Mouse (Mus musculus): ENCODE measurements at regions not wholly inside any gene's neighbourhood (a gene's known extent, or its start where the extent isn't known, plus 50 kb on each side); places are given as distances from the start of the nearest gene placed in this dataset.

DNA sequence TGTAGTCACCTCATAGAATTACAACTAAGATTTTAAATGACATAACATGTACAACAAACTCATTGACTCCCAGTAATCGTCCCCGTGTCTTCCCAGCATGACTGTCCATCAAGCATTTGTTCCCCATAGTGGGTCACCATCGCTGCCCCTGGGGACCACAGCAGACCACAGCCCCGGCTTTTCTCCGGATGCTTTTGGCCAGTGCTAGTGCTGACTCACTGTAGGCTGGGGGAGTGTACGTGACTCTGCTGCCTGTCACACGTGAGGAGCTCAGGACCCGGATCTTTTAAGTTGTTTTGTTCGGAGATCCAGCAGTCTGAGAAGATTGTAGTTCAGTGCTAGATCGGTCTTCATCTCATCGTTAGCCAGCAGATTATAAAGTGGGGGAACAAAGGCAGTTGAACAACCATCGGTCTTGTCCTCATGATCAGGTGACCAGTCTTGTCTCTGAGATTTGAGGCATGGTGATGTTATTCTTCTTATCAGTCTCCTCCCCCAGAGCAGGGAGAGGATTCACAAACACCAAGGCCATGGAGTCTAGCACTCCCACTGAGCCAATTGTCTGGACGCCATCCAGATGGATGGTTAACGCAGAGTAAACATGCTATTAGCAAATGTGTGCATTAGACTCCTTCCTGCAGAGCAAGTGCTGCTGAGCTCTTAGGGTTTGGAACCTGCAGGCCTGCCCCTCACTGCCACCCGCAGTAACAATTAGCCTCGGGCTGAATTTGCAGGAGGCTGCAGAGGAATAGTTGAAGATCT is 87.2 kb upstream of the Tspan5 start:
- TF ChIP-seq CTCF (conservative IDR thresholded peaks at IDR 0.05; ENCODE audit: low read length) (no peak), POU5F1 (IDR thresholded peaks at IDR 0.05; ENCODE audit: borderline replicate concordance, low read length) (no peak), NANOG (IDR thresholded peaks at IDR 0.05; ENCODE audit: borderline replicate concordance, low read length) (peak; percentile 66; the same call in 1 of the 2 replicates)

Measured in E14TG2a.4 (cell line).